Mouse (Mus musculus) erythroblast, embryonic 14.5 days (primary cell): Measurements from ENCODE around the gene Btrc.

ENCODE experiments used
- GATA1 ChIP-seq: IDR thresholded peaks from 2 replicates; pipeline ENCODE4 v1.6.1; 2012; ENCODE audit warnings: low read length, inconsistent platforms, mixed read lengths
- TAL1 ChIP-seq: IDR thresholded peaks from 3 replicates; pipeline ENCODE4 v1.6.1; 2012; ENCODE audit warnings: low read length, inconsistent platforms, mixed read lengths

DNA sequence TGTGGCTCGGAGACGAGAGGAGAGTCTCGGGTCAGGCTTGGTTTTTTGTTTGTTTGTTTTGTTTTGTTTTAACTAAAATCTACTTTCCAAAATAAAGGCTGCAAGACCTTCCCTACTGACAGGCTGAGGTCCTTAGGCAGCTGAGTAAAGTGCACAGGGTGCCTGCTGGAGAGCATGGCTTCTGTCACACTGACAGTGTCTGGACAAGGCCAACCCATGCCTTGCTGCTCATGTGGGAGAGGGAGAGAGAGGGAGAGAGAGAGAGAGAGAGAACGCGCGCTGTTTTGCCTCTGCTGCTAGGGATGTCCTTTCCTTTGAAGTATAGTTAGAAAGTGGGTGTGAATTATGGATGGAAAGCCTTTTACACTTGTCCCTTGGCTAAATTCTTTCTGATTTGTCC is 168.0 kb downstream of the Btrc start:
- TF ChIP-seq TAL1 (no peak), GATA1 (no peak)
